Mouse (Mus musculus) frontal cortex, adult 2 months (tissue): ENCODE measurements around the gene Ankrd6. TPM values are rescaled to one million over a fixed set of nuclear protein-coding genes. Genes with fewer than 3 reads are reported as not detected.
A peak's percentile ranks its signal among the peaks of the same experiment; 100 is the strongest.
"Not testable (repeated sequence)": the region's sequence is repeated elsewhere in the genome, so short reads cannot be mapped to it uniquely, and the experiment has no call there.

ENCODE experiments used
- DNase-seq, 2 experiments: peaks; one replicate each; pipeline ENCODE4 v3.0.0; 2022; ENCODE audit warnings: low spot score in 1 of 2; ENCODE audit errors: extremely low spot score in 1 of 2
- polyA plus RNA-seq: library from polyadenylated mRNA; depleted of rRNA; stranded (reverse); fragments of >200 nt; gene quantifications from 2 replicates; pipeline ENCODE4 v1.2.3, GENCODE M21; 2012; rRNA removed

Ankrd6 gene
- 31.0 and 31.3 TPM in 2 replicates for polyA plus RNA-seq

GRCm38 (mm10) chr4:32950356-32951034, at the start of gene Ankrd6:
Gene Ankrd6, minus strand, starts transcription at chr4:32950841.
- DNase-seq = peak; percentile 25 to 89

DNA sequence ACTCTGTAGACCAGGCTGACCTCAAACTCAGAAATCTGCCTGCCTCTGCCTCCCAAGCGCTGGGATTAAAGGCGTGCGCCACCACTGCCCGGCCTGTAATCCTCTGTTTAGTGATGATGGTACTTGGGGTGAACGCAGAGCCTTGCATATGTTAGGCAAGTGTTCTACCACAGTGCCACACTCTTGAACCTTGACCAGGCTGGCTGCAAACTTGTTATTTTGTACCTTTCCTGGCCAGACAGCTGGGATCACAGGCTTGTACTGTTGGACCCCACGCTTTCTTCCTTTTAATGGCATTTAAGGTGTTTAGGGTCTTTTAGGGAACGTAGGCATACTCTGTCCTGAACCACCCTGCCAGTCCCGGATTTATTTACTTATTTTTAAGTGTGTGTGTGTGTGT, 48.4 kb upstream of the Ankrd6 start:
- DNase-seq = no peak

DNA sequence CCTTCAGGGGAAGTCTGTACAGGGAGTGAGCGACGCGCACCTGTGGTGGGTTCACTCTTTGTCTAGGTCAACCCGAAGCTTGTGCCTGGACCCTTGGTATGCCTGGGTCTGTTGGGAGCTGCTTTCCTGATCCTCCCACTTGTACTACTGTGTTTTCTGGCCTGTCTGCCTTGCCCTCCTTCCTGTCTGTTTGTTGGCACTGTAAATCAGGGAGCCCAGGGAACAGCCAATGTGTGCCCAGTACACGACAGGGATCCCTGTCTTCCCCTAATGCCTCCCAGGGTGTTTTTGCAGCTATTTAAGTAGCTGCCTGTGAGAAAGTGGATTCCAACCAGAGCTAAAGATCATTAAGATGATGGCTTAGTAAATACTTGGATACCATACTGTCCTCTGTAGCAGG, 46.9 kb upstream of the Ankrd6 start:
- no peak for DNase-seq

DNA sequence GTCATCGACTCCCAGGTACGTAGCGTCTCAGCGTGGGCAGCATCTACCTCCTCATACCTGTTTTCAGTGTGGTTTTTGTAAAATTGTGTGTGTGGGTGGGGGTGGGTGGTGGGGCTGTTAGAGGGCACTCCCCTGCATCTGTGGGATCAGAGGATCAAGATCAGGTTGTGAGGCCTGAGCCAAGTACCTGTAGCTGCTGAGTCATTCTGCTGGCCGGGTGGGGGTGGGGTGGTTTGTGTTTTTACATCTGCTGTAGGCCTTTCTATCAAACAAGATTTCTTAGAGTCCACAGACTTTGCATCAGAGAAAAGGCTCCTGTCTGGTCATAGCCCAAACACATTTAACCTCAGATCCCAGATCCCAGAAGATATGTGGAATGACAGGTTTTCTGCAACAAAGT, 45.4 kb upstream of the Ankrd6 start:
- DNase-seq = no peak

DNA sequence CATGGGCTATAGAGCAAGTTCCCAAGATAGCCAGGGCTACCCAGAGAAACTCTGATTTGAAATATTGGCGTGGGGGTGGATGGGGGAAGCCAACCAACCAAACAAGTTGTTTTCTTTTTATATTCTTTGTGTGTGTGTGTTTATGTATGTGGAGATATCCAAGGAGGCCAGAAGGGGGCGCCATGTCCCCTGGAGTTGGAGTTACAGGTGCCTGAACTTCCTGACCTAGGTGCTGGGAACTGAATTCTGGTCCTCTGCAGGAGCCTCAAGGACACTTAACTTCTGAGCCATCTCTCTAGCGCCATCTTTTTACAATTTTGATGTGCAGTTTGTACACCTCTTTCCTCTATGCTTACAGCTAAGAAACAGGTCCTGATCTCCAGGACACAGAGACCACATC, 43.5 kb upstream of the Ankrd6 start:
- DNase-seq = no peak

GRCm38 (mm10) chr4:32989346-32989745, 38.7 kb upstream of the Ankrd6 start:
- no peak for DNase-seq

GRCm38 (mm10) chr4:32987006-32987405, 36.4 kb upstream of the Ankrd6 start:
- no peak for DNase-seq

DNA sequence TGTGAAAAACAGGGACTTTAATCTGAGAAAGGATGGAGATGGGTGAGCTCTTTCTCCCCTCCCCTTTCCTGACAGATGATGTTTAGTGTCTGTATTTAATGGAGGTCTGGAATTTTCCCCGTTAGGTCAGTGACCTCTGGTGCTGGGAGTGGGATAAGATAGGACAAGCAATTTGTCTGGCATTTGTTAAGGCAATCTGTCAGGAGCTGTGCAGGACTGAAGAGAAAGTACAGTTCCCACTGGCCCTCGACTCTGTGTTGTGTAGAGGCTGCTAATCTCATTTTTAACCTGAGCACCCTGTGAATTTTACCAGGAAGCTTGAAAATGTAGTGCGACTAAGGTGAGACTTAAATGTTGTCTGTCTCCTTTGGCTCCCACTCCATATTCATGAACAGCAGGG, 35.0 kb upstream of the Ankrd6 start:
- no peak for DNase-seq

DNA sequence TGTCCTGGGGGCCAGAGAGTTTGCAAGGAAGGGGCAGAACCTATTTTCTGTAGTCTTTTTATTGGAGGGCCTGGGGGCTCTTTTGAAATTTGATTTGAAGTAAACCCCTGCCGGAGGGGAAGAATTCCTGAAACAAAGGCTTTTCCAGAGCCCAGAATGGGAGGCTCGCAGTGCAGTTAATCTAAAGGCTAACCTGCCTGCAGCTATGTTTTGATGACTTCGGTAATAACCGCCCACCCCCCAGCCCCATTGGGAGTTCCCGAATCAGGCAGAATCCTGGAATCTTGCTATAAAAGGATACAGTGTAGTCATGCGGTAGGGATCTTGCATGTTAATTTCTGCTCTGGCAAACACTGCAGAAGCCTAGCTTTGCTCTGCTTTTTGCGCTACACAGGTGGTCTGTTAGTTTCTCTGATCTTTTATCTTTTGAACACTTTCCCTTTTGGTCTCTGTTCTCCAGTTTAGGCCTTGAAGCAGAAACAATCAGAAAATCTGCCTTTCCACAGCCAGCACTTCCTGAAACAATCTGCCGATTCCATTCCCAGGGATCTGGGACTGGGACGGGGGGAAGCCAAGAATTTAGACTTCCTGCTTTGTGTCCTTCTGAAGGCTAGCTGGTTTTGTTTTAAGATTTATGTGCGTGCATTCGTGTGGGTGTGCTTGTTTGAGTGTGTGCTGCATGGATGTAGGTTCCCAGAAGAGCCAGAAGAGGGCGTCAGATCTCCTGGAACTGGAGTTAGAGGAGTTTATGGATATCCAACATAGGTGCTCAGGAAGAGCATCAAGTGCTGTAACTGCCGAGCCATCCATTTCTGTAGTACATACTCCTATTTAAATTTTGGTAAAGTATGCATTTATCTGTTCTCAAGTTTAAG, 34.4 kb upstream of the Ankrd6 start:
- peak in 1 of 2 experiments; percentile 39 for DNase-seq

GRCm38 (mm10) chr4:32984242-32984641, 33.6 kb upstream of the Ankrd6 start:
- DNase-seq = peak in 1 of 2 experiments; percentile 31

DNA sequence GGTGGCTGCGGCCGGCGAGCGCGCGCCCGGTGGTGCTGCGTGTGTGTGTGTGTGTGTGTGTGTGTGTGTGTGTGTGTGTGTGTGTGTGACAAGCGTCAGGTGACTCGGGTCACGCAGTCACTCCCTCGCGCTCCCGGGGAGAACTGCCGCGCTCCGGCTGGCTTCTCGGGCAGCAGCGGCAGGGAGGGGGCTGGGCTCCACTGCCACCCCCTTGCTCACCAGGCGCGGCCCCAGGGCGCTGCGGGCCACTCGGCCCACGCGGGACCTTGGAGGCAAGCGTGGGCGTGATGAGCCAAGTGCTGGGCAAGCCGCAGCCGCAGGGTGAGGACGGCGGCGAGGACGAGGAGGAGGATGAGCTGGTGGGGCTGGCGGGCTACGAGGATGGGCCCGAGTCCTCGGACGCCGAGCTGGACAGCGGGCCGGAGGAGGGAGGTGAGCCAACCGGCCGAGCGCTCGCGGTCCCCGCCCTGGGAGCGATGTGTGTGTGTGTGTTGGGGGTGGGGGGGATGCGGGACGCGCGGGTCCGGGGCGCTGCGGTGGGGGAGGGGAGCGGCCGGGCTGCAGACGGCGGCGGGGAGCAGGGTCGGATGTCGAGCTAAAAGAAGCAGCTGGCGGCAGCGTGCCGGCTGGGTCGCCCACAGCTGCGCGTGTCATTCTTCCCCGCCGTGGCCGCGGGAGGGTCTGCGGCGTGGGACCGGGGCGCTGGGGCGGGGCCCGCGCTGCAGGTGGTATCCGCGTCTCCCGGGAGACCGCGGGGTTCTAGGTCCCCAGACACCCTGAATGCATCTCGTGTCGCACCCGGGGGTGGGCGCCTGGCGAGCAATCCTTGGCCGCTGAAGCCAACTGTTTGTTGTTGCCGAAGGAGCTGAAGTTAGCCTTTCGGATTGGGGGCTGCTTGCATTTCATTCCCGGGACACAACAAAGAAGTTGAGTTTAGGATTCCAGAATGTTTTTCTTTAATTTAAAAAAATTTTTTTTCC, 32.8 kb upstream of the Ankrd6 start:
- DNase-seq = peak; percentile 31 to 66

DNA sequence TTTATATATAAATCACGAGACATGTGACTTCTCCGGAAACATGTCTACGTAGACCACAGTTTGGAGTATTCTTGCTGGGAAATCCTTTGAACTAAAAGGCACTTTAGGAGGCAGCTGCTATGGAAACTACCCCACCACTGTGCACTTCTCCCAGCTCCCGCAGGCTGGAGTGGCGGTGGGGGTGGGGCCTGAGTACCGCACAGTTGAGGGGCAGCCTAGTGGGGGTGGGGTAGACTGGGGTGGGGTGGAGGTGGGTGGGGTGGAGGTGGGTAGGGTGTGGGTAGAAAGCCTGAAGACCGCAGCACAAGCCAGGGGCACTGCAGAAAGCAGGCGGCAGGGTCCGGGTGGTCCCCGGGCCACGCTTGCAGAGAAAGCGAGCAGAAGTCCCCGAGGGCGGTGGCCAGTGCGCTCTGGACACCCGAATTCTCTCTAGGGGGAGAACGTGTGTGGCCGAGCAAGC, 32.1 kb upstream of the Ankrd6 start, which contains the start of gene Rragd:
Gene Rragd (plus strand): TSS at position 322 of the 460 bp plus-strand sequence.
- DNase-seq = peak in 1 of 2 experiments; percentile 56

GRCm38 (mm10) chr4:32982041-32982715, 31.5 kb upstream of the Ankrd6 start:
- DNase-seq = peak; percentile 24 to 28

GRCm38 (mm10) chr4:32981617-32982016, 31.0 kb upstream of the Ankrd6 start:
- no peak for DNase-seq

GRCm38 (mm10) chr4:32980061-32980460, 29.4 kb upstream of the Ankrd6 start:
- DNase-seq = no peak

- DNase-seq = no peak
These were observed 26.7 kb upstream of the Ankrd6 start for GRCm38 (mm10) chr4:32977331-32977730.

DNA sequence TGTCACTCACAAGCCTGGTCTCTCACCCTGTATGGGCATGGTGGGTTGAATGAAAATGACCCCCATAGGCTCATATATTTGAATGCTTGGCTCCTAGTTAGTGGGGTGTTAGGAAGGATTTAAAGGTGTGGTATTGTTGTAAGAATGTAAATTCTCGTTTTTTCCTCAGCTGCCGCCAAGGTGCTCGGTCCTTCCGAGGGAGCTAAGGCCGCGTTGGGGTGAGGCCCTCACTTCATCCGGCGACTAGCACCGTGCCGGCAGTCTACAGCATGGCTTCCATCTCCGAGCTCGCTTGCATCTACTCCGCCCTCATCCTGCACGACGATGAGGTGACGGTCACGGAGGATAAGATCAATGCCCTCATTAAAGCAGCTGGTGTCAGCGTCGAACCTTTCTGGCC, 14.0 kb upstream of the Ankrd6 start:
- DNase-seq = not testable (repeated sequence)

- DNase-seq = no peak
These were observed 10.8 kb upstream of the Ankrd6 start for GRCm38 (mm10) chr4:32961394-32961793.

DNA sequence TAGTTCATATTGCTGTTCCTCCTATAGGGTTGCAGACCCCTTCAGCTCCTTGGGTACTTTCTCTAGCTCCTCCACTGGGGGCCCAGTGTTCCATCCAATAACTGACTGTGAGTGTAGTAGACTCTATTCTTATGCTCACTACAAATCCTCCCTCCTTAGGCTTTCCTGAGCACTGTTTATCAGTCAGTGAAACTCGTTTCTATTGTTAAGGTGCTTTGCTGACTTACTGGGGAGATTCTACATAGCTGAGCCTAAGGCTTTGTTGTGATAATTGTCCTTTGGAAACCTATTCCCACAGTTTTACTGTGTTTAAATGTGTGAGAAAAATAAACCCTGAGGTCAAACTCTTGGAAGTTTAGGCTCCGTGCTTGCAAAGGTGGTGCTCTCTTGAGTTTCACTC, 5.8 kb upstream of the Ankrd6 start:
- no peak for DNase-seq

DNA sequence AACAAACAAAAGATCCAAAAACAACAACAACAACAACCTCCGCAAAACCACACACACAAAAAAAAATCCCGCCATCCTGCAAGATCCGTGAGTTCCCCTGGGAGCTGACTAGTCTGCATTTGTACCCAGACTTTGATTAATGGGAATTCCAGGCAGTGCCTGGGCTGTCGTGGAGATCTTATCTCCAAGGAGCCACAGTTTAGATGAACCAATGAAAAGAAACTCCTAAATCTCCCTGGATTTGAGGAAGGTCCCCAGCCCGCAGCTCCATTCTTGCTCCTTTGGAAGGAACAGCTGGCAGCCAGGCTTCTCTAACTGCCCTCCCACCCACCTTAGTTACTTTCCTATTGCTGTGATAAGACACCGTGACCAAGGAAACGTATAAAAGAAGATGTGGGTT, 2.0 kb upstream of the Ankrd6 start:
- DNase-seq = no peak
